Mouse (Mus musculus): ENCODE data around the gene Stoml1.

Gene Stoml1

GRCm38 (mm10) chr9:58253033-58253804, at the start of gene Stoml1:
Gene Stoml1 (plus strand): TSS chr9:58253164.
- DNase-seq (ENCODE audit: low spot score): peak; percentile 93

- peak; percentile 65 for DNase-seq (ENCODE audit: low spot score)
Observed at GRCm38 (mm10) chr9:58203516-58204447, 49.2 kb upstream of the Stoml1 start, which contains the start of the genes Islr and Islr2. Gene Islr (minus strand): TSS chr9:58204306. Gene Islr2 (minus strand): TSS chr9:58204319.

- peak; percentile 92 for DNase-seq (ENCODE audit: low spot score)
Observed at GRCm38 (mm10) chr9:58204448-58205000, 48.4 kb upstream of the Stoml1 start.

GRCm38 (mm10) chr9:58206013-58206412, 47.0 kb upstream of the Stoml1 start:
- no peak for DNase-seq (ENCODE audit: low spot score)

GRCm38 (mm10) chr9:58209462-58210303, 43.3 kb upstream of the Stoml1 start:
- DNase-seq (ENCODE audit: low spot score): no peak

GRCm38 (mm10) chr9:58210304-58210627, 42.7 kb upstream of the Stoml1 start:
- no peak for DNase-seq (ENCODE audit: low spot score)

- no peak for DNase-seq (ENCODE audit: low spot score)
Observed at GRCm38 (mm10) chr9:58213377-58213776, 39.6 kb upstream of the Stoml1 start.

- no peak for DNase-seq (ENCODE audit: low spot score)
Observed at GRCm38 (mm10) chr9:58213865-58214264, 39.1 kb upstream of the Stoml1 start.

- DNase-seq (ENCODE audit: low spot score): no peak
Observed at GRCm38 (mm10) chr9:58214519-58215180, 38.3 kb upstream of the Stoml1 start.

GRCm38 (mm10) chr9:58216402-58216801, 36.6 kb upstream of the Stoml1 start:
- DNase-seq (ENCODE audit: low spot score): peak; percentile 35

GRCm38 (mm10) chr9:58218539-58218938, 34.4 kb upstream of the Stoml1 start:
- no peak for DNase-seq (ENCODE audit: low spot score)

GRCm38 (mm10) chr9:58220218-58220903, 32.6 kb upstream of the Stoml1 start:
- DNase-seq (ENCODE audit: low spot score): peak; percentile 22

GRCm38 (mm10) chr9:58224356-58224755, 28.6 kb upstream of the Stoml1 start:
- no peak for DNase-seq (ENCODE audit: low spot score)

GRCm38 (mm10) chr9:58225915-58226913, 26.8 kb upstream of the Stoml1 start:
- DNase-seq (ENCODE audit: low spot score): peak; percentile 39

GRCm38 (mm10) chr9:58228777-58229466, 24.0 kb upstream of the Stoml1 start:
- DNase-seq (ENCODE audit: low spot score): no peak

GRCm38 (mm10) chr9:58231746-58232145, 21.2 kb upstream of the Stoml1 start:
- DNase-seq (ENCODE audit: low spot score): peak; percentile 1

GRCm38 (mm10) chr9:58232374-58232773, 20.6 kb upstream of the Stoml1 start:
- DNase-seq (ENCODE audit: low spot score): peak; percentile 2

GRCm38 (mm10) chr9:58234502-58235015, 18.4 kb upstream of the Stoml1 start:
- DNase-seq (ENCODE audit: low spot score): no peak

Measured in ovary, postnatal 36 days (tissue).